Mouse (Mus musculus) adrenal gland, adult 2 months (tissue): ENCODE measurements at regions not wholly inside any gene's neighbourhood (a gene's known extent, or its start where the extent isn't known, plus 50 kb on each side); places are given as distances from the start of the nearest gene placed in this dataset.

ENCODE experiments used
- DNase-seq: peaks from one replicate; pipeline ENCODE4 v3.0.0; 2021

DNA sequence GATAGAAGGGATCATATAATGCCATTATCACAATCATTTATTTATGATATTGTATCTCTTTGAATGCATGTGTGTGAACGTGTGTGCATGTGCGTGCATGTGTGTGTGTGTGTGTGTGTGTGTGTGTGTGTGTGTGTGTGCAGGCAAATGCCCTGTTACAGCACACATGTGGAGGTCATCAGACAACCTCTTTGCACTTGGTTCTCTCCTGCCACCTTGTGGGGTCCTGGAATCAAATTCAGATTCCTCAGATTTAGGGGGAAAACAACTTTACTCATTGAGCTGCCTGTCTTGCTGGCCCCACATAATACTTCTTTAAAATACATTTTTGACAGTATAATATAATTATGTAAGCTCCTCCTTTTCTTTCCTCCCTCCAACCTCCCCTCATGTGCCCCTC is 195.7 kb upstream of the Zic1 start:
- DNase-seq, result no peak

DNA sequence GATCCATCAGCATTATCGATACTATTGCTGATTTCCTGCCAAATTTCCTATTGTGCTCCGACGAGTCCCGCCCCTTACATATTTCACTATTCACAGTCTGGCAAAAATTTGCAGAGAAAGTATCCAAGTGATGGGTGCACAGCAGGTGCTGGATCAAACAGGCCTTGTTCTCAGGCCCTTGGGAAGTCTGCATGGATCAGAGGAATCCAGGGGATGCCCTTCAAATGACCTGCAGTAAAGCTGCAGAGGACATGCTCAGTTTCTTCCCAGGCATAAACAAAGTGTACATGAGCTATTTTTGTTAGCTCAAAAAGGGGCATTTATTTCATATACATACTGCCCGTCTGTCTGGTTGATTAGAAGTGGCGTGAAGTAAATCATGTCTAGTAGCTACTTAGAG is 194.2 kb upstream of the Zic1 start:
- no peak for DNase-seq

DNA sequence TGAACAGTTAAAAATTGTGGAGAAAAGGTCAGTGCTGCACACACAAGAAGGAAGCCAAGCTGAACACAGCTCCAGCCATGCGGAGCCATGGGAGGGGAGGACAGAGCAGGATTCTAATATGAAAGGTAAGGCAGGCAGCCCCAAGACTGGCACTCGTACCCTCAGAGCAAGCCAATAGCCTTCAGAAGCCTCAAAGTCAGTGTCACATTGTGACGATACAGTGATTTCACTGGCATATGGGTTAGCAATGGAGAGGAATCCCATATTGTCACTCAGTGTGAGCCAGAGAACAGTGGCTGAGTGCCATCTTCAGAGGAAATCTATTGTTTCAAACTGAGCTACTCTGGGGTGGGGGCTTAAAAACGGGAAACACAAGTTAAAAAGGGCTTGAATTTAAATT is 181.4 kb upstream of the Zic1 start:
- no peak for DNase-seq

DNA sequence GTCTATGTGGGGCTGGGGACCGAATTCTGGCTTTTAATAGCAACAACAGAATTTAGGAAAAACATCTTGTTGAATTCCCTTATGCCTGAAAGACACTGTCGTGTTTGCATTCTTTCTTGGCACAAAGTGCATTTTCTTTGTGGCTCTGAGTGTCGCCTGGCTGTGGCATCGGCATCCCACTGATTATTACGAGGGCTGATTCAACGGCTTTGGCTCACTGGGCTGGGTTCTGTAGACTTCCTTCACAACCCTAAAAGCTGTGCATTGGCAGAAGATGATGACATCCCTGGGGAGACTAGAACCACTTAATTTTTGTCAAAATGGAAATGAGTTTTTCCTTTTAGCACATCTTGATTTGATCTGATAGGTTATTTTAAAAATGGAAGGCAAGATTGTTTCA is 179.8 kb upstream of the Zic1 start:
- DNase-seq, result no peak

DNA sequence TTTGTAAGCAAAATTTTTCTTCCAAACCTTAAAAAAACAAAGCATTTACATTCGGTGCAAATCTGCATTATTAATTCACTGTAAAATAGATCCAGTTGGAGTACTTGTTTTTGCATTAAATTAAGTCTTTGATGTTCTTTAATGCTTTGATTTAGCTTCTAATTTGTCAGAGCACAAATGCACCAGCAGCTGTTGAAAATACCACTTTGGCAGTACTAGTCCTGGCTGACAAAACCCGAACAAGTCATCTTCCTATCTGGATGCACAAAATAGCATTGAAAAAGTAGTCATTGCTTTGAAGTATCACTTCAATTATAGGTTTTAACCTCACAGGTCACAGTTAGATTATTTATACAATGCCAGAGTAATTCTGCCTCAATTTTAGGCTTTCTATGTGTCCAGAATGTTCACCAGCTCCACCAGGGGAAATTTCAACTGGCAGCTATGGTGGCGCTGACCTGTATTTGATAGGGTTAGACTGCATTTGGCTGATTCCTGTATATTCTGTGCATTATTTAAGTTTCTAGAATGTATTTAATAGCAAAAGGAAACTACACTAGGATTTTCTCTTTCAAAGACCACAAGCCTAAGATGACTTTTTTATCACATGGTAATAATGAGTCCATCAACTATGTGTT is 163.3 kb upstream of the Zic1 start:
- no peak for DNase-seq

DNA sequence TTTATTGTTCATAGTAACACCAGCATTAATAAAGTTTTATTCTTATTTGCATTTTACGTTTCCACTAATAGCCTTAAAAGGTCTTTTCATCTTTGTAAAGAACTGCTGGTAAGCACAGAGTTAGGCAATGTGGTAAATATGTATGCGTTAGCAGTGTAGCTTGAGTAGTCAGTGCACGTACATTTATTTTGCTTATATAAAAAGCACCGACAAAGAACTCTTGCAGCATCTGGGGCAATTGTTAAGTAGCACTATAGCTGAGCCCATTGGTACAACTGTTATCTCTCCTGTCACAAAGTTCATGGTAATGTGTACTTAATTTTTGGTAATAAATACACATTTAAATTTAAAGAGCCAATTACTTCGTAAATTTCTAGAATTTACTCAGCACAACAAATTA is 162.8 kb upstream of the Zic1 start:
- no peak for DNase-seq

DNA sequence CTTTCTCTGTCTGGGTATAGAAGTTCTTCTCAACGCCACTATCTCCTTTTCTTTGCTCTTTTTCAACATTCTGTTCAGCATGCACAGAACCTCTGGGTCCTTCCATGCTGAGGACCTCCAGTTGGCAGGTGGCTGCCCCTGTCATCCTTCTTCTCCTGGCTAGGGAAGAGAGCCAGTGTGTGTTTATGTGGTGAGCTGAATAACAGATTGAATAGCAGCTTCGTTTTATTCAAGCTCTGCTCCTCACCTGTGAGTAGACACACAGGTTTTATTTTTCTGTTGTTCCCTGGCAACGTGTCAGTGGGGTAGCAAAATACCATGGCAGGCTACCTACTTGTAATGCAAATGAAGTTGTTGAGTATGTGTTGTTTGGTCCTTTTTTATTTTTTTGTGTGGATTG is 154.9 kb upstream of the Zic1 start:
- no peak for DNase-seq

DNA sequence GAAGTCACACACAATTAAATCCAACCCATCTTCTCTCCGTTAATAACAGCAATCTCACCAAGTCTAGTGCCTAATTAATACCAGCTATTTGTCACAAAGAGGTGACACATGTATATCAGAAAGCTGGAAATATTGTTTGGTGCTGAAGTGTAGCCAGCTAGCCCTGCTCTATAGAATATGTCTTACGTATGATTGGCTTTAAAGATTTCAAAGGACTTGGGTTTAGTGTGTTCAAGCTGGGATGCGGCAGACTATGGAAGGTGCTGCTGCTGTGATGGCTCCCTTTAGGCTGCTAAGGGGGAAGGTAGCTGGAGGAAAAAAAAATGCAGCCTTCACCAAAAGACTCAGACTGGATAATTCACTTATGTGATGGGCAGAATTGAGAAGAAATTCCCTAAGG is 144.1 kb upstream of the Zic1 start:
- no peak for DNase-seq

DNA sequence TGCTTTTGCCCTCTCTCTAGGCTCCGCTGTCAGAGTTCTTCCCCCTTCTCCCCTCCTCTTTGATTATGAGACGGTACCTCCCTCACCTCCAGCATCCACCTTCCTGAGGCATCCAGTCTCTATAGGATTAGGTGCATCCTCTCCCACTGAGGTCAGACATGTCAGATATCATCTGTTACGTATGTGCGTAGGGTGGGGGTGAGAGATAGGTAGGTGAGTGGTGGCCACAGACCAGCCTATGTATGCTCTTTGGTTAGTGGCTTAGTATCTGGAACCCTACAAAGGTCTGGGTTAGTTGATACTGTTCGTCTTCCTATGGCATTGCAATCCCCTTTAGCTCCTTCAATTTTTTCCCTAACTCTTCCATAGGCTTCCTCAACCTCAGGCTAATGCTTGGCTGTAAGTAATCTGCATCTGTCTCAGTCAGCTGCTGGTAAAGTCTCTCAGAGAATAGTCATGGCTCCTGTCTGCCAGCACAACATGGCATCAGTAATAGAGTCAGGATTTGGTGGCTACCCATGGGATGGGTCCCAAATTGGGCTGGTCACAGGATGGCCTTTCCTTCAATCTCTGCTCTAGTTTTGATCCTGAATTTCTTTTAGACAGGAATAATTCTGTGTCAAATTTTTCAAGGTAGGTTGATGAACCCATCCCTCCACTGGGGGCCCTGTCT is 138.2 kb upstream of the Zic1 start:
- no peak for DNase-seq

DNA sequence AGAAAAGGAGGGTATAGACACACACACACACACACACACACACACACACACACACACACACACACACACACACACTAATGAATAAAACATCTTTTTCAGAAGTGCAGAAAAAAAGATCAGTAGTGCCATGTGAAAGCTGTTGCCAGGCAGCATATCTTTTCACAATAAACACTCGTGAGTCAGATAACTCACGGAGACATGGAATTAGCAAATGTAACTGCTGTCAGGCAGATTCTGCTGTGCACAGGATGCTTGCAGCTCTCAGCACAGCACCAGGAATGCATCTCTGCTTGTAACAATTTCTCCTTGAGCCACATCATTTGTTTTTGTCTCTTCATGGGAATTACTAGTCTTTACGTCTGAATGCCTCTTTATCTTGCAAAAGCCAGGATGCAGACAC is 111.0 kb upstream of the Zic1 start:
- DNase-seq, result no peak

DNA sequence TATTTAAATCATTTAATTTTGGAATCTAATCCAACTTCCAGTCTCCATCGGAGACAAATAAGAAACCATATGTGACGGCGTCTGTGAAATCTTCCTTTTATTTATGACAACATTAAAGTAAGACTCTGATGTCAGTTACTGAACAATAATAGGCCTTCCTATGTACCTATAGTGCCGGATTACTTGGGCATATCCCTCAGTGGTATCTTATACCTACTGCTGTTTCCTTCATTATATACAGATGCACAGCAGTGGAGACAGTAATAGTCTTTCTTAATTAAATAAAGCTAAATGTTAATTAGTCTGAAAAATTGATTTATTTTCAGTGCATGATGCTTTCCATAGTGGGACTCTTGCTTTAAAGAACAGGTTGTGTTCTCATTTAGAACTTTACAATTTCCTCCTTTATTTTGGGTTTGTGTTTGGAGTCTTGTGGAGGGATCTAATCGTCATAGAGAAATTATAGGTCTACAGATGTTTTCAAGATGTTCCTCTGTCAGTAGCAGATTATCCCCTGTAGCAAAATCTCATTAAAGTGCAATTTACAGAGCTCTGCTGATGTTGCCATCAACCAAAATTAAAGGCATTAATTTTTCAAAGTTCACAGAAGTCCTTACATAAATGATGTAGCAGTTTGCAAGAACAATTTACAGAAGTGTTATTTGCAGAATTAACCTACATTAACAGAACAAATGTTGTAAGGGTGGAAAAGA is 97.3 kb upstream of the Zic1 start:
- no peak for DNase-seq

DNA sequence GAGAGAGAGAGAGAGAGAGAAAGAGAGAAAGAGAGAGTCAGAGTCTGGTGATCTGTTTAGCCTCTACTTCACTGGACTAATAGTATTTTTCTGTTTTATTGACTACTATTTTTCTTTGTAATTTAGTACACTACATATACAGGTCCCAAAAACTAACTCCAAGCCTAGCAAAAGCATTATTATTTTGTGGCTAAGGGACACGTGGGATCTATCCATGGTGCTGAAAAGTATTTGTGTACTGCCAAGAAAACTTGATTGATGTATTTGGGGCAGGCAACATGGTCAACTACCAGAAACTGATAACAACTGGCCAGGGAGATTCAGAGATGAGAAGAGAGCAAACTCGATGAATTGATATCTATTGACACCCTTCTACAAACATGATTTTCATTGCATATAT is 94.3 kb upstream of the Zic1 start:
- no peak for DNase-seq

DNA sequence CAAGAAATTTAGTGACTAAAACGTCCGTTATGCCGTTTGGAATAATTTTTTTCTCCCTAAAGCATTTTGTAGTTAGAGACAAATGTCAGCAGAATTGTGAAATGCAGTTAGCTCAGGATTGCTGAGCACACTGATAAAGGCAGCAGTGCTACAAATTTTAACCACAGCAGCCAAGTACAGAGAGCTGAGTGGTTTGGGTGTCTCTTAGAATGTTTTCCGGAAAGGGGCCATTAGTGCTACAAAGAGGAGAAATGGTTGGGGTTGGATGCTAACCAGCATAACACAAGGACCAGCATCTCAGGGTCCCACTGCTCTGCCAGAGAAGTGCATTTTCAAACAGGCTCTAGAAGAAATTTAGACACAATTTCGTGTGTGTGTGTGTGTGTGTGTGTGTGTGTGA is 91.2 kb upstream of the Zic1 start:
- DNase-seq, result no peak

DNA sequence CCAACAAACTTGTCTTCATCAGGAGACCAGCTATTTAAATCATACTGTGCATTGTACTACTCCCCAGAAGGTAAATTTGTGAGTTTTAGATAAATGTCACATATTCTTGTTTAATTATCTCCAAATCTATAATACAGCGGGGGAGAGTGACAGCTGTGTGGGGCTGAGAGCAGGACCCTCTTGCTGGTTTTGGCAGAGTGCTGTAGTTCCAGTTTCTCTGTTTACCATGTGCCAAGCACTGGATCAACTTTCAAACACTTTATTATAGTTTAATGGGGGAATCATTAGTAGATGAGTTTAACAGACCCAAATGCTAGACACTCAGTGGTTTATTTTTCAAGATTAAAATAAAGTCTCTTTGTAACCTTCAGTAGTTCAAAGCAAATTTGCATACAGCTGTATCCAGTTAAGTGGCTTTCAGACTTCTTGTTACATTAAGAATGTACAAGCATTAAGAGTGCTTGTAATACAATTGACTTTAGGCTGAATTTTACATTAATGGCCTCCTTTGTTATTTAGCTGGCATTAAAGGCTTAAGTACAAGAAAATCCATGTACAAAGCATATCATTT is 90.7 kb upstream of the Zic1 start:
- no peak for DNase-seq

DNA sequence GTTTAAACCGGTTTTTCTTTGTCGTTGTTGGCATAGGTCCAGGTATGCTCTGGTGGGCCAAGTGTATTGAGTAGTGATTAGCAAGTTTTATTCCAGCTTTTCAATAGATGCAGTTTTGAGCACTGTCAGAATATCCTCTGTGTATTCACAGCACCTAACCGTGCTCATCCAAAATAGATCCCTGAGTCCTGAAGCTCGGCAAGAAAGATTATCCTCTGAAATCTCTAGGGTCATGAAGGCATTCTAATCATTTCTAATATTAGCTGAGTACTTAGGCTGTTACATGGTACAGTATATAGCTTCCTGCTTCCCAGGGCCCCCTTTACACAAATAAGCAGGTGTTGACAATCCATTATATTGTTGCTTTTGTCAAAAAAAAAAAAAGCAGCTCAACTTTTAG is 73.5 kb upstream of the Zic1 start:
- no peak for DNase-seq
